In the genomic region with DNA sequence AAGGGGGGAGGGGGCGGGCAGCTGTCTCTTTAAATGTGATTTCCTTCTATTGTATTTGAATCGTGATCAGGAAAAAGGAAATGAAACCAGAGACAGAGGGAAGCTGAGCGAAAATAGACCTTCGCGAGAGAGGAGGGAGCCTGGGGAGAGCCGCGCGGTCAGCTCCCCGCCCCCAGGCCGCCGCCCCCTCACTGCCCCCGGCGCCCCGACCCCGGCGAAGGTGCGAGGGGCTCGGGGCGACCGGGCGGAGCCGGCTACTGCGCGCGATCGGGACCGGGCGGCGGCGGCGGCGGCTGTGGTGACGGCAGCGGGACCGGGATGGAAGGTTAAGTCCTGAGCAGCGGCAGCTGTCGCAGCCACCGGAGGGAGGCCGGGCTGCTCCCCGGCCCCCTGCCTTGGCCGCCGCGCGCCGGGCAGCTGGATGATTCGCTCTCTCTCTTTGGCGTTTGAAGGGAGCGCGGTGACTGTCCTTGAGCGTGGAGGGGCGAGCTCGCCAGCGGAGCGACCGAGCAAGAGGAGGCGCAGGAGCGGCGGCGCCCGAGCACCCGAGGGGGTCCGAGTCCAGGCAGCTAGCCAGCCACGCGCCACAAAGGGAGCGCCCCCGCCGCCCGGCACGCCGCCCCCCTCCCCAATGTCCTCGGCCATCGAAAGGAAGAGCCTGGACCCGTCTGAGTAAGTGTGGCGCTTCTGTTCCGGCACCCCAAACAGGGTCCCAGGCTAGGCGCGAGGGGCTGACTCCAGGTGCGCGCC, we compare ENCODE assay signal across 8 mouse cellular contexts. TPM values are rescaled to one million over a fixed set of nuclear protein-coding genes. Genes with fewer than 3 reads are reported as not detected.
A peak's percentile ranks its signal among the peaks of the same experiment; 100 is the strongest.
DNase-seq lines count a peak whose midpoint lies in the region; ATAC-seq and TF ChIP-seq lines count a peak whose summit lies in the region.
"Had no signal": no experiment of that assay in that cellular context is flagged by ENCODE, and none has a peak within 500 bp of the region (broad histone marks: within the 10 kb centered on the region; RNA-seq: fewer than 3 reads in every experiment).

No protein-coding gene starts in this region.

- ATAC-seq in hindbrain, embryonic 14.5 days (ENCODE audit: low FRiP score): peak; percentile 66

- no peaks in the 10 kb centered on the region for H3K9me3 ChIP-seq in hindbrain, embryonic 14.5 days (ENCODE audit: control insufficient read depth, low read length)

- H3K9ac ChIP-seq in hindbrain, embryonic 14.5 days: peak overlapping the region; percentile 93

- no peaks in the 10 kb centered on the region for H3K36me3 ChIP-seq in hindbrain, embryonic 14.5 days (replicated peaks; ENCODE audit: control insufficient read depth, insufficient read depth)

- H3K27me3 ChIP-seq in hindbrain, embryonic 14.5 days (ENCODE audit: control insufficient read depth, insufficient read depth, low read length): peaks cover 5% of the 10 kb centered on the region; the same call in 1 of the 2 replicates

- no peaks in the 10 kb centered on the region; the same call in 1 of the 2 replicates for H3K4me1 ChIP-seq in hindbrain, embryonic 14.5 days (replicated peaks; ENCODE audit: control insufficient read depth, insufficient read depth, low read length)

- H3K27ac ChIP-seq in gastrocnemius, adult 2 months: peak overlapping the region; percentile 88
- H3K27ac ChIP-seq in hindbrain, embryonic 14.5 days: peak overlapping the region; percentile 92

- peak; percentile 67 for DNase-seq in ZHBTc4 (ENCODE audit: low read depth, low spot score)
- DNase-seq in cerebellum, postnatal 10 days: peak; percentile 74 to 75
- DNase-seq in gastrocnemius, adult 2 months: peak; percentile 72
- DNase-seq in hindbrain, embryonic 14.5 days (ENCODE audit: low spot score): no peak
- DNase-seq in left cerebral cortex, postnatal 4 days: peak; percentile 60
- peak; percentile 44 for DNase-seq in mesoderm, embryonic 11.5 days (ENCODE audit: low read depth, low spot score)
- DNase-seq in skeletal muscle tissue, adult 2 months (ENCODE audit: low read depth, low spot score): peak; percentile 37

- no peak for TF ChIP-seq CTCF in gastrocnemius, adult 2 months (IDR thresholded peaks at IDR 0.05)

- WGBS in hindbrain, embryonic 14.5 days: under 1% methylated on average over 57 of the region's 79 CpGs

- peak overlapping the region; percentile 92 for H3K4me3 ChIP-seq in gastrocnemius, adult 2 months
- H3K4me3 ChIP-seq in hindbrain, embryonic 14.5 days (replicated peaks; ENCODE audit: low read length): peak overlapping the region; percentile 85

- H3K4me2 ChIP-seq in hindbrain, embryonic 14.5 days (replicated peaks): peak overlapping the region; percentile 91

- intact Hi-C loops in gastrocnemius, adult 2 months (cut with DNase I): no loop called here
- intact Hi-C loops in left cerebral cortex, postnatal 4 days (cut with DNase I): no loop called here

RNA-seq across cellular contexts. Expression of a gene that starts 12.4 kb away (rescaled TPM):
- 1 to 10 TPM; 4.1 to 7.0 TPM for total RNA-seq in gastrocnemius, adult 2 months (2021)
- 48.1 and 49.8 TPM in 2 replicates for polyA plus RNA-seq in hindbrain, embryonic 14.5 days (2014; fragmentation: Nextera tagmentation; extraction: Ambion mirVana)
- total RNA-seq in left cerebral cortex, postnatal 4 days (2021): 10 to 100 TPM; 20.4 to 21.0 TPM

RNA-seq across cellular contexts. Expression of a gene that starts 57.3 kb away (rescaled TPM):
- total RNA-seq in gastrocnemius, adult 2 months (2021): 10 to 100 TPM; 47.5 to 53.9 TPM
- 68.3 and 76.8 TPM in 2 replicates for polyA plus RNA-seq in hindbrain, embryonic 14.5 days (2014; fragmentation: Nextera tagmentation; extraction: Ambion mirVana)
- total RNA-seq in left cerebral cortex, postnatal 4 days (2021): 10 to 100 TPM; 46.9 to 47.2 TPM

RNA-seq across cellular contexts. Expression of a gene that starts 57.9 kb away (rescaled TPM):
- total RNA-seq in gastrocnemius, adult 2 months (2021): not detected
- 2.5 and 2.9 TPM in 2 replicates for polyA plus RNA-seq in hindbrain, embryonic 14.5 days (2014; fragmentation: Nextera tagmentation; extraction: Ambion mirVana)
- not detected for total RNA-seq in left cerebral cortex, postnatal 4 days (2021)
- polyA plus RNA-seq: large intestine, adult 2 months had no signal
